Mouse (Mus musculus) lung, postnatal 0 days (tissue): ENCODE measurements at regions not wholly inside any gene's neighbourhood (a gene's known extent, or its start where the extent isn't known, plus 50 kb on each side); places are given as distances from the start of the nearest gene placed in this dataset.

Experiments
- CTCF ChIP-seq: IDR thresholded peaks from 2 replicates; pipeline ENCODE4 v1.5.1; 2016; ENCODE audit warnings: antibody characterized with exemption, mild to moderate bottlenecking
- EP300 ChIP-seq: IDR thresholded peaks from 2 replicates; pipeline ENCODE4 v1.6.1; 2016; ENCODE audit warnings: antibody characterized with exemption, mild to moderate bottlenecking, control low read depth

GRCm38 (mm10) chr19:26208760-26209159 lies 396.1 kb upstream of the Smarca2 start:
- TF ChIP-seq CTCF (no peak), EP300 (no peak)
